Mouse (Mus musculus) right cerebral cortex, postnatal 4 days (tissue): ENCODE measurements at regions not wholly inside any gene's neighbourhood (a gene's known extent, or its start where the extent isn't known, plus 50 kb on each side); places are given as distances from the start of the nearest gene placed in this dataset.

ENCODE experiments used
- DNase-seq: peaks from one replicate; pipeline ENCODE4 v3.0.0-alpha.2; 2022

DNA sequence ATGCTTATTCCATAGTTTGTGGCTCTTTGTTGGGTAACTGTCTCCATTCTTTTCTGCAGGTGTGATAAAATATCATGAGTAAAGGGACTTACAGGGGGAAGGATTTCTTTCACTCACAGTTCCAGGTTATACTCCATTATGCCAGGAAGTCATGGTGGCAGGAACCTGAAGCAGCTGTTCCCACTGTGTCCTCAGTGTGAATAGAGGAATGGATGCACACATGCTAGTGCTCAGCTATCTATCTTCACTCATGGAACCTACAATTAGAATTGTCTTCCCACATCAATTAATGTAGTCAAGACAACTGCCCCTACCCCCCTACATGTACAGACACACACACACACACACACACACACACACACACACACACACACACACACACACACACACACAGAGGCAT is 189.5 kb downstream of the Etaa1 start:
- DNase-seq: no peak

- DNase-seq: no peak
Measured at GRCm38 (mm10) chr11:17768345-17768759, 185.3 kb downstream of the Etaa1 start.

- no peak for DNase-seq
Measured at GRCm38 (mm10) chr11:17768837-17769466, 184.7 kb downstream of the Etaa1 start.

- DNase-seq: no peak
Measured at GRCm38 (mm10) chr11:17797632-17798031, 156.0 kb downstream of the Etaa1 start.

- no peak for DNase-seq
Measured at GRCm38 (mm10) chr11:17807851-17808250, 145.8 kb downstream of the Etaa1 start.

DNA sequence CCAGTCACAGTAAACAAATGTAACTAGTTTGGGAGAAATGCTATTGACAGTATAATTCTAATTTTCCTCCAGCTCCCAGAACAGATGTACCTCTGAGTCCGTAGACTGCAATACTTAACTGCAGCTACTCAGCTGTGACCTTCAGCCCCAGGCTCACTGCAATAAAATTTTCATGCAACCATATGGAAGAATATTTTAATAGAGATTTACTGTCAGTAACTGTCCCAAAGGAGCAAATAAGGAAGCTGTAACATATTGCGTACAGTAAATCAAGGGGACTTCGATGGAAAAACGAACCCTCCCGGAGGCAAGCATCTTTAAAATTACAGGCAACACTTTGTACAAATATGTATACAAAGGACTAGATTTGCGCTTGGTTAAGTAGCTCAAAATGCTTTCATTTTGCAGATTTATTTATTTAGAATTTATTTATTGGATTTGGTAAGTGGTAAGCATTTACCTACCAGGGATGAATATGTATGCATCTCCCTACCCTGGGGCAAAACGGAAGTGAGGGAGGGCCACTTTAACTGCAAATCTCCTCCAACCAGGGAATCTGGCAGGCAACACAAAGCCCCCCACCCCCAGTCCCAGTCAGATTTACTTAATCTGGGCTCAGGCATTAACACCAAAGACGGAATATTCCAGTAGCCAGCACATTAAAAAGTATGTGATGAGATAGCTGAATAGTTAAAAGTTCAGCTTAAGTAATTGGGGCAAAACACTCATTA is 141.7 kb downstream of the Etaa1 start:
- DNase-seq: no peak

- DNase-seq: no peak
Measured at GRCm38 (mm10) chr11:17842642-17843041, 111.0 kb downstream of the Etaa1 start.

DNA sequence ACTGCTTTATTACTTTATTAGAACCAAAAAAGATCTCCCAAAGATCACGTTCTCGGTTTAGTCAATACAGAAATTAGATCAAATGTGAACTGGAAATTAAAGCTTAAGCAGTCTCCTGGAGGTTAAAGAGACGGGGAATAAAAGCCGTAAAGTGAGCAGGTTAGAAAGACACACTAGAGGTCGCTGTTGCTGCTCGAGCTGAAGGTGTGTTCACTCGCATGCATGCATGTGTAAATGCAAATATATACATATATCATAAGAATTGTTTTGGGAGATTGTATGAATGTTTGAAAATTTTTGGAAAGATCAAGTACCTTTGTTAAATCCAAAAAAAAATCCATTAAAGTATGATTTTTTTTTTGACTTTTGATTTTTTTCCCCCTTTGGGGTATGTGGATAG is 101.3 kb downstream of the Etaa1 start:
- no peak for DNase-seq

- no peak for DNase-seq
Measured at GRCm38 (mm10) chr11:17853246-17853804, 100.3 kb downstream of the Etaa1 start.

GRCm38 (mm10) chr11:17853832-17854231 is 99.8 kb downstream of the Etaa1 start:
- no peak for DNase-seq

DNA sequence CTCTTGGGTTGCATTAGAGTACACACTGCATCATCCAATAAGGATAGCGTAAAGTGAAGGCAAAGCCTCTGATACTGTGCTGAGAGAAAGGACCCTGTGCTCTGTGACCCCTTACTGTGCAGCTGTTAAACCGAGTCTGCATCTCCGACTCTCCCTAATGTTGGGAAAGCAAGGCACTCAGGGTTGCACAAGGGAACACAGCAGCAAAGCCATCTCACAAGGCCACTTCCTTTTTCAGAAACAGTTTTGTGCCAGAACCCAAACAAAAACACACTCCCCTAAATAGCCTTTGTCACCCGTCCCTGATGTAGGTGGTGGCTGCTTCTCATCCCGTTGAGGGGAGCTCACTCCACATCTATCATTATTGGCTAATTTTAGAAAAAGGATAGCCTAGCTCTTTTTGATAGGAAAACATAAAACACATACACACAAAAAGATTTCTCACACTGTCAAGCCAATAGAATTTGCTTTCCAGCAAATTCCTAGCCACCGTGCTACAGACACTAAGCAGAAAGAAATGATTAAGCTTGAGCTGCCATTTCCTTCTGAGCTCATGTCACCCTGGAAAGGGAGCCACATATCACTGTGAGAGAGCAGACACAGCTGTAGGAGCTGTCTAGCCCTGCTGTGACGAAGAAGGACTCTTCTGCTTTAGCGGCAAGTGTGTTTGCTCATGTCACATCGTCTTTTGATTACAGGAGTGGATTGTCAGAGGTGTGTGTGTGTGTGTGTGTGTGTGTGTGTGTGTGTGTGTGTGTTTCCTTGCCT is 94.1 kb downstream of the Etaa1 start:
- no peak for DNase-seq

- no peak for DNase-seq
Measured at GRCm38 (mm10) chr11:17864833-17865397, 88.8 kb downstream of the Etaa1 start.

DNA sequence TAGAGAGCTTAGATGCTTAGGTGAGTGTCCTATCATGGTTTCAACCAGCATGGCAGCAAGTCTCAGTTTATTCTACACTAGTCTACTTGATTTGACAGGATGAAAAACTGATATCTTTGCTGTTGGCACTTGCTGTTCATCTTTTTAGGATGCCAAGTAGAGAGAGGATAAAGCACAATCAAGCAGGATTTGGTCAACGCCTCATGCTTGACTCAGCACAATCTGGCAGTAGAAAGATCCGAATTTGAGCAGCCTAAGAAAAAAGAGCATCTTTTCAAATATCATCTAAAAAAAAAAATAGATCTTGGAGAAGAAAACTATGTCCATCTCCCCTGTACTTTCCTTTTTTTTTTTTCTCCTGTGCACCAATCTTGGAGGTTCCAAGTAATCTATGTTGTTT is 83.0 kb downstream of the Etaa1 start:
- no peak for DNase-seq

- DNase-seq: no peak
Measured at GRCm38 (mm10) chr11:17871920-17872319, 81.8 kb downstream of the Etaa1 start.

DNA sequence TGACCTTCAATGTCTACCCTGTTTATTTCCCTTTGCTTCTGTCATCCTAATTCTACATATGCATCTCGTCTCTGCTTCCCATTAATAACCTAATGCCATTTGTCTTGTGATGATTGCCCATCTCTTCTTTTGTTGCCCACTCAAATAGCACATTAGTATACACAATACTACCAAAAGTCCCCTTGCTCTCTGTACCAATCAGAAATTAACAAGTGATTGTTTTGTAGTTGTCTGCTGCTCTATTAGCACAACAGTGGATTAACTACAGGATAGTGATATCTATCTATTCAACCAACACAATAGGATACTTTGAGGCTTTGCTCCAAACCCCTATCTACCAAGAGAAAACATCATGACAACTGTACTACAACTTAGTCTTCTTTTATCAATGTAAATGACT is 70.4 kb downstream of the Etaa1 start:
- no peak for DNase-seq
